Mouse (Mus musculus) kidney, embryonic 16.5 days (tissue): Measurements from ENCODE around the gene Entpd2. TPM values are rescaled to one million over a fixed set of nuclear protein-coding genes. Genes with fewer than 3 reads are reported as not detected.
A peak's percentile ranks its signal among the peaks of the same experiment; 100 is the strongest.

Source experiments
- ATAC-seq: fragments of 200-750 bp; cut with Nextera tagmentation; 2 replicates; pipeline ENCODE4 v1.8.0; 2017; ENCODE audit warnings: moderate TSS enrichment; ENCODE audit not compliant: low FRiP score, low TSS enrichment
- H3K27ac ChIP-seq: fragments of 300-500 bp; sonication (generic); 2 replicates; pipeline ENCODE4 v1.5.1; 2014; ENCODE audit warnings: low read length
- H3K27me3 ChIP-seq: fragments of 300-500 bp; sonication (generic); 2 replicates; pipeline ENCODE4 v1.6.1; 2014; ENCODE audit warnings: low read length, control low read depth, mixed read lengths; ENCODE audit not compliant: insufficient read depth
- H3K36me3 ChIP-seq: fragments of 300-500 bp; sonication (generic); 2 replicates; pipeline ENCODE4 v1.6.1; 2014; ENCODE audit warnings: low read length, control low read depth, mixed read lengths; ENCODE audit not compliant: insufficient read depth
- H3K4me1 ChIP-seq: fragments of 300-500 bp; sonication (generic); 2 replicates; pipeline ENCODE4 v1.6.1; 2014; ENCODE audit warnings: low read length, control low read depth, mixed read lengths; ENCODE audit not compliant: insufficient read depth
- H3K4me2 ChIP-seq: fragments of 300-500 bp; sonication (generic); replicated peaks from 2 replicates; pipeline ENCODE4 v1.6.1; 2014; ENCODE audit warnings: low read depth, low read length
- H3K4me3 ChIP-seq: fragments of 300-500 bp; sonication (generic); 2 replicates; pipeline ENCODE4 v1.5.1; 2014; ENCODE audit warnings: mild to moderate bottlenecking, low read length
- H3K9ac ChIP-seq: fragments of 300-500 bp; sonication (generic); replicated peaks from 2 replicates; pipeline ENCODE4 v1.6.1; 2014; ENCODE audit warnings: low read length
- H3K9me3 ChIP-seq: fragments of 300-500 bp; sonication (generic); 2 replicates; pipeline ENCODE4 v1.6.1; 2016; ENCODE audit warnings: low read length, control low read depth
- WGBS: fragments of 180-500 bp; shearing (Covaris S2); extraction: QIAGEN DNeasy Blood & Tissue Kit; methylation state at CpG from one replicate; pipeline ENCODE4 v1.1.7; 2014; 5-methylcytosine and 5-hydroxymethylcytosine counted together
- polyA plus RNA-seq: library from polyadenylated mRNA; unstranded; fragments of >200 nt; fragmentation: Nextera tagmentation; extraction: Ambion mirVana; gene quantifications from 2 replicates; pipeline ENCODE4 v1.2.1, GENCODE M21; 2015

The Entpd2 gene
- polyA plus RNA-seq, 1 experiment from 2014 or later = 6.4 TPM

GRCm38 (mm10) chr2:25426721-25427191, 31.1 kb downstream of the Entpd2 start:
- Histone ChIP-seq H3K27ac (no peak overlapping the region), H3K9me3 (no peaks in the 10 kb centered on the region), H3K4me3 (no peak overlapping the region), H3K36me3 (no peaks in the 10 kb centered on the region), H3K4me1 (peaks cover 32% of the 10 kb centered on the region), H3K9ac (no peak overlapping the region), H3K4me2 (no peak overlapping the region), H3K27me3 (peaks cover 16% of the 10 kb centered on the region; the same call in 1 of the 2 replicates)
- no peak for ATAC-seq
- 25% methylated on average over 5 of the region's 5 CpGs for WGBS

- ATAC-seq = no peak
- no peak overlapping the region for H3K4me2 ChIP-seq
- H3K27ac ChIP-seq = no peak overlapping the region
- peaks cover 32% of the 10 kb centered on the region for H3K4me1 ChIP-seq
- no peak overlapping the region for H3K4me3 ChIP-seq
- H3K9ac ChIP-seq = no peak overlapping the region
- no peaks in the 10 kb centered on the region for H3K36me3 ChIP-seq
- no peaks in the 10 kb centered on the region for H3K9me3 ChIP-seq
- 89% methylated on average over 5 of the region's 5 CpGs for WGBS
- peaks cover 16% of the 10 kb centered on the region; the same call in 1 of the 2 replicates for H3K27me3 ChIP-seq
These were observed 31.6 kb downstream of the Entpd2 start for GRCm38 (mm10) chr2:25427256-25427655.

DNA sequence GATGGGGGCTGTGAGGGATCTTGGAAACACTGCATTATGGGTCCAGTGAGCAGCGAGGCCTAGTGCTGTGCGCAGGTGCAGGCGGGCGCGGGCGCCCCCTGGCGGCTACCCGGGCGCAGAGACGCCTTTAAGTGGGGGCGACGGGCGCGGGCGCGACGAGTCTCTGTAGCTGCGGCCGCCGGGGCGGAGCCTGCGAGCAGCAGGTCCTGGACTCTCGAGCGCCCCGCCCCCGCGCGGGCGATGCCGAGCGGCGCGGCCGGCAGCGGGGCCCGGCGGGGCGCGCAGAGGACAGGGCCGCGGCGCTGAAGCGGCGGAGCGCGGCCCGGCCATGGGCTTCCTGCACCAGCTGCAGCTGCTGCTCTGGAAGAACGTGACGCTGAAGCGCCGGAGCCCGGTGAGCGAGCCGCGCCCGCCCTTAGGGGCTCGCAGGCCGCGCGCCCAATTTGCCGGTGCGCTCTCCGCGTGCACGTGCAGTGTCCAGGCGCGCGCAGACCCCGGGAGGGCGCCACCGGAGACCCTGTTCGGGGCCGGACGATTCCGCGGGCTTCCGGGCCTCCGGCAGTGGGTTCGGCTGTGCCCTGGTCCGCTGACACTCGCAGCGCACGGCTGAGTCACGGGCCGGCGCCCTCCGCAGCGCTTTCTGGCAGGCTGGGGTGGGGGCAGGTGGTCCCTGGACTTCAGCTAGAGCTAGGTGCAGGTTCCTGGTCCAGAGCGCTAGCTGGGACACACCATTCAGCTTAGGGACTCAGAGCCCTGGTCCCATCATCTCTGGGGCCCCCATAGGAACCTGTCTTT, 33.0 kb downstream of the Entpd2 start, which contains the start of gene Abca2:
Gene Abca2 (plus strand): TSS at position 262 of the 795 bp plus-strand sequence.
- peak; percentile 82 for ATAC-seq
- WGBS = under 1% methylated on average over 81 of the region's 89 CpGs

DNA sequence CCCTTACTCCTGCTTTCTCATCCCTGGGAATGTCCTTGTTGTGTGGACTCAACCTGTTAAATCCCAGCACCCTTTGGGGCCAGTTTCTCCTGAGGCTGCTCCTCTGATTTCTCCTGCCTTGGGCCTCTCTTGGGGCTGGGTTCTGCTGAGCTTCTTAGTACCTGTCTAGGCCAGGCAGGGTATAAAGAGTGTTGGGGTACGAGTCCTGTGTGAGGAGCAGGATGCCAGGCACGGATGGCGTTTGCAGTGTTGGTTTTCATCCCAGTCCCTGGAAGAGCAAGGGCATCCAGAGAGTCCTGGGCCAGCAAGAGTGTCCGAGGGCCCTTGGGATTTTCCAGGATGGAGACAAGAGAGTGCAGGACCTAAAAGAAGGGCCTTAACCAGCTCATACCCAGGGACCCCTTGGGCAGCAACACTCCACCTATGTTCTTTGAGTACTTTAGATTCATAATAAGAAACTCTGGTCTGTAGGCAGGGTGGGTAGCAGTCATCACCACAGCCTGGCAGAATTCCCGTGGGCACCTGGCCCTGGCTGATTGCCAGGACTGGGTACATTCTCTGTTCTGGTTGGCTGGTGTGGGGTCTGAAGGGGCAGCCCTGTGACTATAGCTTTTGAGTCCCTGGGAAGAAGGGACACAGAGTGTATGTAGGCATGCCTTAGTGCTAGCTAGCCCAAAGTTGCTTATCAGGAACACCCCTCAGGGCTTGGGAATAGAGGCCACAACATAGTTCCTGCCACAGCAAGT, 33.9 kb downstream of the Entpd2 start:
- H3K9me3 ChIP-seq = no peaks in the 10 kb centered on the region
- 68% methylated on average over 5 of the region's 5 CpGs for WGBS
- no peak for ATAC-seq
- peaks cover 32% of the 10 kb centered on the region for H3K4me1 ChIP-seq
- peak overlapping the region; percentile 90 for H3K4me2 ChIP-seq
- H3K27ac ChIP-seq = no peak overlapping the region
- H3K36me3 ChIP-seq = no peaks in the 10 kb centered on the region
- peak overlapping the region; percentile 74 for H3K4me3 ChIP-seq
- peaks cover 14% of the 10 kb centered on the region; the same call in 1 of the 2 replicates for H3K27me3 ChIP-seq
- H3K9ac ChIP-seq = peak overlapping the region; percentile 87

More for the DNA sequence above, 33.0 kb downstream of the Entpd2 start, which contains the start of gene Abca2:
- Histone ChIP-seq H3K4me3 (peak within 1 kb of the TSS; percentile 74), H3K4me2 (peak within 1 kb of the TSS; percentile 90), H3K9ac (peak within 1 kb of the TSS; percentile 87), H3K27ac (peak within 1 kb of the TSS; percentile 66), H3K36me3 (no peaks in the 10 kb centered on the region), H3K9me3 (no peaks in the 10 kb centered on the region), H3K27me3 (peaks cover 16% of the 10 kb centered on the region; the same call in 1 of the 2 replicates), H3K4me1 (peaks cover 32% of the 10 kb centered on the region)

DNA sequence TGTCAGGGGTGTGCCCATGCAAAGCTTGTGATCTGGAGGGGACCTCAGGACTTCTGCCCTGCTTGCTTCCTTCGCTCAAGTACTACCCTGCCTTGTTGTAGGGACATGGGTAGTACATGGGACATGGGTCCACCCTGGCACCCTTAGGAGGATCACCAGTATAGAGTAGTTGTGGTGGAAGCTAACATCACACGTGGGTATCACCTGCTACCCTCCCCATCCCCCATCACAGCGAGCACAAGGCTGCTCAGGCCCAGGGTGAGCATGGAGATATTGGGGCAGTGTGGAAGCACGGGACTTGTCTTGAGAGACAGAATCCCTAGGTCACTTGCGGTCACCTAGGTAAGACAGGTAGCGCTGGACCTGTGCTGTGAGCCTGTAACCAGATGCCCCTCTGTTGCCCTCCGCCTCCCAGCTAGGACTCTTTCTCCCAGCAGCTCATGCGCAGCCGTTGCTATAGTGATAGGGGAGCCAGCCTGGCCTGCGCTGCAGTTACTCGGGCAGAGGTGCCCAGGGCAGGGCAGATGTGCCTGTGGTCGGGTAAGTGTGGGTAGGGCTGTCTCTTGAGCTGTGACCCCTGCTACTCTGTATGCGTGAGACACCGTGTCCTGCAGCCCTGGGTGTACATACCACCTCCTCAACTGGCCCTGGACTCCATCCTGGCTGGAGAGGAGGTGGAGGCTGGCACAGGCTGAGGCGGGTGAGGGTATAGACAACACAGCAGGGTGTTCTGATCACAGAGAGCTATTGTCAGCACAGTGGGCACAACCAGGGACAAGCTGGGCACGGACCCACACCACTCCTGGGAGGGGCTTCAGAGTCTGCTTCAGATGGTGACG, 34.9 kb downstream of the Entpd2 start:
- 45% methylated on average over 17 of the region's 17 CpGs for WGBS
- Histone ChIP-seq H3K4me1 (peaks cover 32% of the 10 kb centered on the region), H3K36me3 (no peaks in the 10 kb centered on the region), H3K9ac (peak overlapping the region; percentile 29), H3K27me3 (peaks cover 6% of the 10 kb centered on the region; the same call in 1 of the 2 replicates), H3K9me3 (no peaks in the 10 kb centered on the region), H3K4me2 (peak overlapping the region; percentile 17), H3K27ac (peak overlapping the region; percentile 45; the same call in 1 of the 2 replicates), H3K4me3 (no peak overlapping the region)
- peak; percentile 72 for ATAC-seq

GRCm38 (mm10) chr2:25431308-25431855, 35.7 kb downstream of the Entpd2 start:
- peak overlapping the region; percentile 17 for H3K4me2 ChIP-seq
- H3K36me3 ChIP-seq = no peaks in the 10 kb centered on the region
- H3K9ac ChIP-seq = no peak overlapping the region; the same call in 1 of the 2 replicates
- H3K4me1 ChIP-seq = peaks cover 32% of the 10 kb centered on the region
- 65% methylated on average over 6 of the region's 6 CpGs for WGBS
- no peaks in the 10 kb centered on the region for H3K9me3 ChIP-seq
- H3K4me3 ChIP-seq = no peak overlapping the region
- ATAC-seq = no peak
- H3K27ac ChIP-seq = peak overlapping the region; percentile 45; the same call in 1 of the 2 replicates
- H3K27me3 ChIP-seq = 0 out of 2 replicates have a peak, but pooled peaks cover 5% of the 10 kb centered on the region

DNA sequence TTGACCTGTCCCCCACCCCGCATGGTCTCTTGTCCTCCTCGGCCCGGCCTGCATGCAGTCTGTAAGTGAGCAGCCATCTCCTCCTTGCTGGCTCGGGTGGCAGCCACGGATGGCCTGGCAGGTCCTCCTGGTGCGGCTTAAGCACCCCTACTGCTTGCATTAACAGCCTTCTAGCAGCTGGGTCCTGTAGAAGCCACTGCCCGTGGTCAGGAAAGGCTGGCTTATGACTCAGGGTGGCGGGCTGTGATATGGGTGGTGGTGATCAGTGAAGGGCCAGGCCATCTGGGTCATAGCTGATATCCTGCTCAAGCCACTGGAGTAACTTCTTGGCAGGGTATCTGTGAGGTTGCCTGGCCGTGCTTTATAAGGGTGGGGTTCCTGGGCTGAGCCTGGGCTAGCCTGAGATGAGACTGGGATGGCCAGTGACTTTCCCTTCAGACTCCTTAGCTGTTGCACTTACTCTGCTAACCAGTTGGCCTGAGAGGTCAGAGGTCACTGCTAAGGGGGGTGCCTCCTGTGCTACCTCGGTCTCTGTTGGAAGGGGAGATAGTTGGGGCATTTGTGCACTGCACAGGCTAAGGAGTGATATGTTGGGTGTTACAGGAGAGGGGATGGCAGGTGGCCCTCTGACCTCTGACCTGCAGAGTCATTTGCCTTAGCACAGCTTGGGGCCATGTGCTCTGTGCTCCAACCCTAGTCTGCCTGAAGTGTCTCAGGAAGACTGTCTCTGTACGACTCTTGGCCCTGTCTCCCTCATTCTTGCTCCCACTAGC, 36.8 kb downstream of the Entpd2 start:
- H3K4me3 ChIP-seq = no peak overlapping the region
- no peak overlapping the region for H3K4me2 ChIP-seq
- no peaks in the 10 kb centered on the region for H3K9me3 ChIP-seq
- no peak for ATAC-seq
- no peak overlapping the region for H3K9ac ChIP-seq
- 0 out of 2 replicates have a peak, but pooled peaks cover 5% of the 10 kb centered on the region for H3K27me3 ChIP-seq
- H3K4me1 ChIP-seq = peaks cover 32% of the 10 kb centered on the region
- H3K27ac ChIP-seq = no peak overlapping the region
- no peaks in the 10 kb centered on the region for H3K36me3 ChIP-seq
- 73% methylated on average over 11 of the region's 11 CpGs for WGBS

DNA sequence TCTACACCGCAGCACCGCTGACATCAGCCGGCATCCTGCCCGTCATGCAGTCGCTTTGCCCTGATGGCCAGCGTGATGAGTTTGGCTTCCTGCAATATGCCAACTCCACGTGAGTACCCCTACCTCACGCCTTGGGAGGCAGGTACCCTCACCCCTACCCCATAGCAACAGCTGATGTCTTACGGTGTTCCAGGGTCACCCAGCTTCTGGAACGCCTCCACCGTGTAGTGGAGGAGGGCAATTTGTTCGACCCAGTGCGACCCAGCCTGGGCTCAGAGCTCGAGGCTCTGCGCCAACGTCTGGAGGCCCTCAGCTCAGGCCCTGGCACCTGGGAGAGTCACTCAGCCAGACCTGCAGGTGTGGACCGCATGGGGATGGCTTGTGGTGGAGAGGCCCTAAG, 37.4 kb downstream of the Entpd2 start:
- WGBS = 84% methylated on average over 17 of the region's 17 CpGs
- Histone ChIP-seq H3K4me2 (no peak overlapping the region), H3K9me3 (no peaks in the 10 kb centered on the region), H3K9ac (no peak overlapping the region), H3K27me3 (0 out of 2 replicates have a peak, but pooled peaks cover 5% of the 10 kb centered on the region), H3K4me3 (no peak overlapping the region), H3K27ac (no peak overlapping the region), H3K4me1 (peaks cover 30% of the 10 kb centered on the region), H3K36me3 (no peaks in the 10 kb centered on the region)
- ATAC-seq = no peak
